Mouse (Mus musculus): Measurements from ENCODE around the gene Sept3. TPM values are rescaled to one million over a fixed set of nuclear protein-coding genes. Genes with fewer than 3 reads are reported as not detected.
A peak's percentile ranks its signal among the peaks of the same experiment; 100 is the strongest.

Sept3 gene
- polyA plus RNA-seq, 1 experiment from 2014 or later = 4.8 TPM

DNA sequence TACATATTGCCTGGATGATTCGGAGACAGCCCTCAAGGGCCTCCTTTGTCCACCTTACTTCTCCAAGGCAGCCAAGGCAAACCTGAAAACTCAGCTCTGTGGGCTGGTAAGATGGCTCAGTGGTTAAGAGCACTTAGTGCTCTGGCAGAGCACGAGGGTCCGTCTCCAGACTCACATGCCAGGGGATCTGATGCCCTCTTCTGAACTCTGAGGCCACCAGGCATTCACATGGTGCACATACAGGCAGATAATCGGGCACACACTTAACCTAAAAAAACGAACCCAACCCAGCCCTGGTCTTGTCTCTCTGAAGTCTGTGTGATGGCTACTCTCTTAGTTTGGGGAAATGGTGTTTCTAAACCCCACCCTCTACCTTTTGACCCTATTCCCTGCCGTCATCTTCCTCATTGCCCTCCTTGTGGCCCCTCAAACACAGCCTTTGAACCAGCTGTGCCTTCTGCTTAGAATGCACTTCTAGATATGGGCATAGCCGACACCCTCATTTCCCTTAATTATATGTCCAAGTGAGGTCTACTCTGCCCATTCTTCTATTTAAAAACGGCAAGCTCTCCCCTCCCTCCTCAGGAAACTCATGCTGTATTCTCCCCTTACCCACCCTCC lies 65.1 kb downstream of the Sept3 start:
- H3K27me3 ChIP-seq (ENCODE audit: insufficient read depth, low read length) = no peaks in the 10 kb centered on the region
- no peak for TF ChIP-seq CTCF (IDR thresholded peaks at IDR 0.05; ENCODE audit: low read depth)
- H3K4me2 ChIP-seq (ENCODE audit: low read length) = no peak overlapping the region
- ATAC-seq (replicated peaks; ENCODE audit: low FRiP score, low read depth) = no peak
- no peak overlapping the region for H3K27ac ChIP-seq
- WGBS = 71% methylated on average over 8 of the region's 8 CpGs
- peaks cover 12% of the 10 kb centered on the region for H3K36me3 ChIP-seq (ENCODE audit: insufficient read depth, low read length)
- peaks cover 30% of the 10 kb centered on the region for H3K4me1 ChIP-seq (replicated peaks; ENCODE audit: insufficient read depth, low read length)
- DNase-seq (ENCODE audit: low spot score) = no peak
- H3K9ac ChIP-seq (ENCODE audit: low read depth, low read length) = no peak overlapping the region
- no peaks in the 10 kb centered on the region for H3K9me3 ChIP-seq (replicated peaks; ENCODE audit: low read length)
- H3K4me3 ChIP-seq (replicated peaks; ENCODE audit: low read depth, low read length) = no peak overlapping the region

DNA sequence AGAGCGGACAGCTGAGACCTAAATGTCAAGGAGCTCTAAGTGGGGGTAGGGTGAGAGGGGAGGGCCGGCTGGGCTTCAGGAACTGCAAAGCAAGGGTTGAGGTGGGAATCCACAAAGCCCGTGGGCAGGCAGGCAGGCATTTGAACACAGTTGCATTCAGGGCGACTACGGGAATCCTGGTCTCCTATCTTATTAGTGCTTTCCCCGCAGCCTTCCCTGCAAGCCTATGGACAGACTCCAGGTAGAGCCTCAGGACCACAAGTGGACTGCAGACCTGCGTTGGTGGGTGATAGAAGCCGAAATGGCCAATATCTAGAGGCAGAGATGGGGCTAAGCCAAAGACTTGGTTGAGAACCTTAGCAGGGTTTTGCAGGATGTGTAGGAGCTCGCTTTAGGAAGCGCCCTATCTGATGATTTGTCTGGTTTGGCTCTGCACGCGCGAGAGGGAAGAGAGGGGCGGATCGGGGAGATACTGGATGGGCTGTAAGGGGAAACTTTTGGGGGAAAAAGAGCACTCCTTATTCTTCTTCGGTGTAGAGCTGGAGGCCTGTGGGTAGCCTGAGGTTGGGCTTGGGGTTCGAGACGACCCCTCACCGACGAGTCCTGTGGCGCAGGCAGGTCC lies 65.8 kb downstream of the Sept3 start:
- peak; percentile 40 for DNase-seq (ENCODE audit: low spot score)
- Histone ChIP-seq H3K4me2 (ENCODE audit: low read length) (peak overlapping the region; percentile 74), H3K27ac (peak overlapping the region; percentile 80), H3K9me3 (replicated peaks; ENCODE audit: low read length) (no peaks in the 10 kb centered on the region), H3K9ac (ENCODE audit: low read depth, low read length) (peak overlapping the region; percentile 75), H3K4me1 (replicated peaks; ENCODE audit: insufficient read depth, low read length) (peaks cover 30% of the 10 kb centered on the region), H3K4me3 (replicated peaks; ENCODE audit: low read depth, low read length) (peak overlapping the region; percentile 44), H3K27me3 (ENCODE audit: insufficient read depth, low read length) (no peaks in the 10 kb centered on the region), H3K36me3 (ENCODE audit: insufficient read depth, low read length) (peaks cover 7% of the 10 kb centered on the region)
- no peak for TF ChIP-seq CTCF (IDR thresholded peaks at IDR 0.05; ENCODE audit: low read depth)
- 33% methylated on average over 21 of the region's 21 CpGs for WGBS
- ATAC-seq (replicated peaks; ENCODE audit: low FRiP score, low read depth) = no peak

DNA sequence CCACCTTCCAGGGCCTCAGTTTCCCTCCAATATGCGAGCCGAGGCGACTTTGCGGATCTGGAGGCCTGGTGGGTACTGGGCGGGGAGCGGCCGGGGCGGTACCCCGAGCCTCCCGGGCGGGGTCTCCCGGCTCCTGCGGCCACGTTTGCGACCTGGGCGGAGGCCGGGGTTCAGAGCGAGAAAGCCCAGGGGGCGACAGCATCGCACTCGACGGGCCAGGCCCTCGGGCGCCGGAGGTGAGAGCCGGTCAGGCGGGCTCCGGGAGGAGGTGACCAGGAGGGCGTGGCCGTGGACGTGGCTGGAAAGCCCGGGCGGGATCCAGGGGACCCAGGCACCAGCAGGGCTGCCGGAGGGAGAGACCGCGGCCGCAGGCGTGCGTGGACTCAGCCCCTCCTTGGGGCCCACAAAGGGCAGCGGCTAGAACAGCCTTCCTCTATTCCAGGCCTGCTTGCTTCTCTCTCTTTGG lies 66.4 kb downstream of the Sept3 start:
- Histone ChIP-seq H3K9me3 (replicated peaks; ENCODE audit: low read length) (no peaks in the 10 kb centered on the region), H3K4me2 (ENCODE audit: low read length) (peak overlapping the region; percentile 74), H3K27me3 (ENCODE audit: insufficient read depth, low read length) (no peaks in the 10 kb centered on the region), H3K27ac (peak overlapping the region; percentile 80), H3K4me1 (replicated peaks; ENCODE audit: insufficient read depth, low read length) (peaks cover 30% of the 10 kb centered on the region), H3K9ac (ENCODE audit: low read depth, low read length) (peak overlapping the region; percentile 75), H3K4me3 (replicated peaks; ENCODE audit: low read depth, low read length) (peak overlapping the region; percentile 44), H3K36me3 (ENCODE audit: insufficient read depth, low read length) (peaks cover 2% of the 10 kb centered on the region; the same call in 1 of the 2 replicates)
- ATAC-seq (replicated peaks; ENCODE audit: low FRiP score, low read depth) (no peak), DNase-seq (ENCODE audit: low spot score) (peak; percentile 74)
- TF ChIP-seq CTCF (IDR thresholded peaks at IDR 0.05; ENCODE audit: low read depth) = no peak
- 1% methylated on average over 40 of the region's 40 CpGs for WGBS

DNA sequence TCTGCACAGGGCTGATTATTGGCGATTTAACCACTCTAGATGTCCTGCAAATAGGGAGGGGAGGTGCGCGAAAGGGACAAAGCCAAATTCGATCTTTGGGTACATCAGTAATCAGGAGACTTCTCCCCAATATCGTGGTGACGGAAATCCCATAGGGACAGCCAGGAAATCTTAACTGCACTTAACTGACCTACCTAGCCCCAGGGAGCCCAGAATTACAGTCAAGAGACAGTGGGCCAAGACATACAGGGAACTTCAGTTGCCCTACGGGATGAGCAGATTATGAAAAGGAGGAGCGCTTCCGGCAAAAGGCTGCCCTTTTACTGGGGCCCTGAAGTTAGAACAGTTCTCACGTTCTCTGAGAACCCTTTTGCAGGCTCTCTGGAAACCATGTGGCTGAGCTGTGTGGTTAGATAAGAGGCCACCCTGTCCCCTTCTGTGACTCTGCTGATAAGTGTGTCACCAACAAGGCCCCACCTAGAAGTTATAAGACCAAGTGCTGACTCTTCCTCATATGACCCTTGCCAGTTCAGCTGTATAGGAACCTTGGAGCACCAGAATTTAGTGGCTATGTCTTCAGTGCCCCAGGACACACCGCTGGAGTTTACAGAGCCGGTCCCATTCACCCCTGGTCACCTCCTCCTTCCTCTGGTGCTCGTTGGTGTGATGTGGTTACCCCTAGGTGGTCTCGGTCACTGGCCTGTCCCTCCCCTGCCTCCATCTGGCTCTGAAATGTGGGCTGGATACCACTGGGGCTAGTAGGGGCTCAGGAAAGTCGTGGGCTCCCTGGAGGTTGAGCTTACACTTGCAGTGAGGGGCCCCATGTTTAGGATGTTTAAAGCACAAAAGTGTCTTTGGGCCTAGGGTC lies 67.2 kb downstream of the Sept3 start:
- H3K4me1 ChIP-seq (replicated peaks; ENCODE audit: insufficient read depth, low read length) = peaks cover 31% of the 10 kb centered on the region
- ATAC-seq (replicated peaks; ENCODE audit: low FRiP score, low read depth) = no peak
- peak overlapping the region; percentile 74 for H3K4me2 ChIP-seq (ENCODE audit: low read length)
- H3K9me3 ChIP-seq (replicated peaks; ENCODE audit: low read length) = no peaks in the 10 kb centered on the region
- peak overlapping the region; percentile 80 for H3K27ac ChIP-seq
- WGBS = 51% methylated on average over 15 of the region's 15 CpGs
- TF ChIP-seq CTCF (IDR thresholded peaks at IDR 0.05; ENCODE audit: low read depth) = no peak
- no peaks in the 10 kb centered on the region for H3K27me3 ChIP-seq (ENCODE audit: insufficient read depth, low read length)
- H3K4me3 ChIP-seq (replicated peaks; ENCODE audit: low read depth, low read length) = peak overlapping the region; percentile 44
- peak overlapping the region; percentile 75 for H3K9ac ChIP-seq (ENCODE audit: low read depth, low read length)
- no peak for DNase-seq (ENCODE audit: low spot score)
- no peaks in the 10 kb centered on the region for H3K36me3 ChIP-seq (ENCODE audit: insufficient read depth, low read length)

DNA sequence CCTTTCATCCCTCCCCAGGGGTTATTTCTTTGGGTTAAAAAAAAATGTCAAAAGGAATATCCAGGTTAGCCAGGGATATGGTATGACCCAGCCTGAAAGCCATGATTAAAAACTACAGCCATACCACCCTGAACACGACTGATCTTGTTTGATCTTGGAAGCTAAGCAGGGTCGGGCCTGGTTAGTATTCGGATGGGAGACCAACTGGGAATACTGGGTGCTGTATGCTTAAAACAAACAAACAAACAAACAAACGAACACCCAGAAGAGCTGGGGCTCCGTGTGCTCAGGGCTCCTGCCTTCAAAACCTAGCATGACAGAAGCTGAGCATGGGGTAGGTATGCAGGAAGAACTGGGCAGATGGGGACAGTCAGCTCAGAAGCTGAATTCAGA lies 67.8 kb downstream of the Sept3 start:
- no peak for TF ChIP-seq CTCF (IDR thresholded peaks at IDR 0.05; ENCODE audit: low read depth)
- Histone ChIP-seq H3K9ac (ENCODE audit: low read depth, low read length) (no peak overlapping the region), H3K4me3 (replicated peaks; ENCODE audit: low read depth, low read length) (no peak overlapping the region), H3K9me3 (replicated peaks; ENCODE audit: low read length) (no peaks in the 10 kb centered on the region), H3K27ac (no peak overlapping the region), H3K4me2 (ENCODE audit: low read length) (no peak overlapping the region), H3K4me1 (replicated peaks; ENCODE audit: insufficient read depth, low read length) (peaks cover 34% of the 10 kb centered on the region), H3K27me3 (ENCODE audit: insufficient read depth, low read length) (no peaks in the 10 kb centered on the region), H3K36me3 (ENCODE audit: insufficient read depth, low read length) (no peaks in the 10 kb centered on the region)
- ATAC-seq (replicated peaks; ENCODE audit: low FRiP score, low read depth) = no peak
- 77% methylated on average over 5 of the region's 5 CpGs for WGBS
- DNase-seq (ENCODE audit: low spot score) = no peak

All from kidney, postnatal 0 days (tissue).